Mouse (Mus musculus) heart, postnatal 4 days (tissue): ENCODE measurements around the gene Lin9. TPM values are rescaled to one million over a fixed set of nuclear protein-coding genes. Genes with fewer than 3 reads are reported as not detected.

ENCODE experiments used
- DNase-seq: peaks from one replicate; pipeline ENCODE4 v3.0.0; 2021
- total RNA-seq, 2 experiments: library from RNA; stranded (reverse); gene quantifications; 2 replicates each; pipeline ENCODE4 v1.2.3; 2021

The Lin9 gene
- total RNA-seq, 2 experiments from 2014 or later = 11.3 to 12.0 TPM

- no peak for DNase-seq
Observed at GRCm38 (mm10) chr1:180707813-180708212, 66.9 kb downstream of the Lin9 start.

- no peak for DNase-seq
Observed at GRCm38 (mm10) chr1:180708935-180709776, 68.2 kb downstream of the Lin9 start.

DNA sequence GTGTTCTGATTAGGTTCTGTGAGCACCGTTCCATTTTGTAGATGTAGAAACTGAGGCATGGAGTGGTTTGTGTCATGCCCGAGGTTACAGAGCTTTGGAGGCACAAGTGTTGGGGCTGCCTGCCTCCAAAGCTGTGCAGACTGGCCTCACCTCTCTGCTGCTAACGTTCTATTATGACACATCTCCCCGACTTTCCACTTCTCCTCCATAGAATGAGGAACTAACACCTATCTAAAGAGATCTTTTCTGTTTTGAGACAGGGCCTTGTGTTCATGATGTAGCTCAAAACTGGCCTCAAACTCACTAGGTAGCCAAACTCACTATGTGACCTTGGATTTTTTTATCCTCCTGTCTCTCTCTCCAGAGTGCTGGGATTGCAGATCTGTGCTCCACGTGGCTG, 77.8 kb downstream of the Lin9 start:
- no peak for DNase-seq

GRCm38 (mm10) chr1:180719483-180719882, 78.5 kb downstream of the Lin9 start:
- DNase-seq = no peak

- DNase-seq = peak; percentile 93
Observed at GRCm38 (mm10) chr1:180719951-180720689, 79.2 kb downstream of the Lin9 start.

DNA sequence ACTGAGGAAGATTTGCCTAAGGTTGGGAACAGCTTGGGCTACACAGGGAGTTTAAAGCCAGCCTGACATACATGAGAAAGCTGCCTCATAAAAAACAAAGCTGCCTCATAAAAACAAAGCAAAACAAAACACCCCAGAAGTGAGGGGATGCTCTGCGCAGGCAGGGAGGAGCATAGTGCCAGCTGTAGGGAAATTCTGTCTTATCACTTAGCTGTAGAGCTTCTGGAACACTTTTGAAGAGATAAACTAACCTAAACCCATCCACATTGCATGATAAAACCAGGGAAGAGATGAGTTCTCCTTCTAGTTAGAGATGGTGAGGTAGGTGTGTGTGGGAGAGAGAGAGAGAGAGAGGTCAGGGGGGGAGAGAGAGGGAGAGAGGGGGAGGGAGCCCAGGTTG, 81.7 kb downstream of the Lin9 start:
- DNase-seq = no peak

DNA sequence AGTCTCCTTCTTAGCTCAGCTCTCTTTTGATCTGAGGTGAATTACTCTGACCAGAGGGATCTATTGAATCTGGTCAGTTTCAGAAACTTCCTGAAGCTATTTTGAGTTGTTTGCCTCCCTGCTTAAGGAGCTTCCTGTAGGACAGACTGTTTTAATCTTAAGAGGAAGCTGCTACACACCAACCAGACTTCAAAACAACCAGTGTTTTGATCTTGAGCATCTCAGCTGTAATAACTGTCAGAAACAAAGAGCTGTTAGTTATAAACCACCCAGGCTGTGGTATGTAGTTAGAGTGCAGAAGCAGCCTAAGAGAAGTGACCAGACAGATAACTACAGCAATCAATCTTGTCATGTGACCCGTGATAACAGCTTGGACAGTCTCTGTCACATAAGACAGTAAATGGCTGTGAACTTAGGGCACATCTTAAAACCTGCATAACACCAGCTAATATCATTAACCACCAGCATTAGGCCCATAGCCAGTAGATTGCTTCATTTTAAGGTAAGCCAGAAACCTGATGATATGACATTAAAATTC, 82.8 kb downstream of the Lin9 start:
- DNase-seq = no peak

GRCm38 (mm10) chr1:180725704-180726179, 84.8 kb downstream of the Lin9 start, which contains the start of gene Acbd3:
Gene Acbd3 (plus strand): TSS chr1:180726043.
- DNase-seq = peak; percentile 95

GRCm38 (mm10) chr1:180726183-180726582, 85.2 kb downstream of the Lin9 start:
- no peak for DNase-seq

DNA sequence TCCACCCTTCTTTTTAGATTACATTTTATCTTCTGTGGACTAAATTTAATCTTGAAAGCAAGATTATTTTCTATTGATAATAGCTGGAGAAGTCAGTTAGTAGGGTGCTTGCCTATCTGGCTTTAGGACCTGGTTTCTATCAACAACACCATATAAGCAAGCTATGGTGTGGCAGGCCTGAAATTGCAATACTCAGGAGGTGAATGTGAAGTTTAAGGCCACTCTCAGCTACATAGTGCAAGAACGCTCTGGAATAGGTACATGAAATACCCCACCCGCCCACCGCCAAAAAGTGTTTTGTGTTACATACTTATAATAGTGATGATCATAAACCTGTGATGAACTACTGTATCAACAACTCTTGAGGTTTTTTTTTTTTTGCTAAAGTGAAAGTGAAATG, 88.3 kb downstream of the Lin9 start:
- DNase-seq = no peak

Other genes starting within 250 kb of the Lin9 start
- gene Stum, start 157.6 kb upstream of the Lin9 start, total RNA-seq = 1 to 10 TPM in 1 of 2 experiments, under 1 TPM in 1; 0.74 to 1.6 TPM
- gene Parp1, start 72.2 kb upstream of the Lin9 start, total RNA-seq = 100 to 1,000 TPM in 1 of 2 experiments, 10 to 100 TPM in 1; 88.6 to 100 TPM
- not detected for gene Mixl1, start 55.9 kb downstream of the Lin9 start, total RNA-seq
- gene Acbd3, start 84.9 kb downstream of the Lin9 start, total RNA-seq = 10 to 100 TPM; 35.8 to 36.5 TPM
- gene H3f3a, start 172.8 kb downstream of the Lin9 start, total RNA-seq = 1,000 to 10,000 TPM in 1 of 2 experiments, 100 to 1,000 TPM in 1; 959 to 1,008 TPM
- 10 to 100 TPM; 17.7 to 19.8 TPM for gene Sde2, start 210.0 kb downstream of the Lin9 start, total RNA-seq